Mouse (Mus musculus) liver, embryonic 15.5 days (tissue): ENCODE measurements around the gene Nkd1. TPM values are rescaled to one million over a fixed set of nuclear protein-coding genes. Genes with fewer than 3 reads are reported as not detected.
A peak's percentile ranks its signal among the peaks of the same experiment; 100 is the strongest.

Source experiments
- ATAC-seq: fragments of 200-750 bp; cut with Nextera tagmentation; 2 replicates; pipeline ENCODE4 v1.8.0; 2017; ENCODE audit warnings: moderate number of reproducible peaks, mild to moderate bottlenecking, moderate library complexity; ENCODE audit not compliant: insufficient read depth
- H3K27ac ChIP-seq: fragments of 300-500 bp; sonication (generic); replicated peaks from 2 replicates; pipeline ENCODE4 v1.5.1; 2015; ENCODE audit warnings: mild to moderate bottlenecking, inconsistent platforms
- H3K27me3 ChIP-seq: fragments of 300-500 bp; sonication (generic); 2 replicates; pipeline ENCODE4 v1.6.1; 2015; ENCODE audit warnings: mild to moderate bottlenecking, inconsistent platforms
- H3K36me3 ChIP-seq: fragments of 300-500 bp; sonication (generic); replicated peaks from 2 replicates; pipeline ENCODE4 v1.6.1; 2015; ENCODE audit warnings: moderate library complexity, mild to moderate bottlenecking, inconsistent platforms
- H3K4me1 ChIP-seq: fragments of 300-500 bp; sonication (generic); replicated peaks from 2 replicates; pipeline ENCODE4 v1.6.1; 2015; ENCODE audit warnings: inconsistent platforms
- H3K4me2 ChIP-seq: fragments of 300-500 bp; sonication (generic); 2 replicates; pipeline ENCODE4 v1.6.1; 2015; ENCODE audit warnings: moderate library complexity, mild to moderate bottlenecking, inconsistent platforms
- H3K4me3 ChIP-seq: fragments of 300-500 bp; sonication (generic); replicated peaks from 2 replicates; pipeline ENCODE4 v1.5.1; 2015; ENCODE audit warnings: mild to moderate bottlenecking, inconsistent platforms
- H3K9ac ChIP-seq: fragments of 300-500 bp; sonication (generic); 2 replicates; pipeline ENCODE4 v1.6.1; 2015; ENCODE audit warnings: moderate library complexity, mild to moderate bottlenecking, inconsistent platforms
- H3K9me3 ChIP-seq: fragments of 300-500 bp; sonication (generic); replicated peaks from 2 replicates; pipeline ENCODE4 v1.6.1; 2016; ENCODE audit warnings: inconsistent platforms
- WGBS: fragments of 180-500 bp; shearing (Covaris S2); methylation state at CpG from one replicate; pipeline ENCODE4 v1.1.7; 2015; ENCODE audit warnings: mixed read lengths; ENCODE audit not compliant: insufficient replicate concordance; 5-methylcytosine and 5-hydroxymethylcytosine counted together
- polyA plus RNA-seq: library from polyadenylated mRNA; unstranded; fragments of >200 nt; fragmentation: Nextera tagmentation; extraction: Ambion mirVana; gene quantifications from 2 replicates; pipeline ENCODE4 v1.2.1, GENCODE M21; 2015

Gene Nkd1
- polyA plus RNA-seq, 1 experiment from 2014 or later, result 1.8 TPM

DNA sequence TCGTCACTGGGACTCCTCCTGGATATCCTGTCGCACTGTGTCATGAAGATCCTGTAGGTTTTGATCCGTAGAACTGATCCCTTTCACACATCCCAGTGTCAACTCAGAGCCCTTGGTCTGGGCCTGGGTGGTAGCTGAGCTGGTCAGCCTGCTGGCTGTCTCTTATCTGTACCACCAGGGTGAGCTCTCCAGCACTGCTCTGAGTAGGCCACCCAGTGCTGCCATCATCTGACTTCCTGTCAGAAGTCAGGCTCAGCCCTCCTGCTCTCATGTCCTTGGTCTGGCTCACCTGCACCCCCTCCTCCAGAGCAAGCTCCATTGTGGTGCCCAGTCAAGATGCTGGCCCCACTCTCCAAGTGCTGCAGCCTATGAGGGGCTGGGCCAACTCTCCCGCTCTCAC is 18.8 kb downstream of the Nkd1 start:
- Histone ChIP-seq H3K27me3 (no peaks in the 10 kb centered on the region), H3K4me3 (no peak overlapping the region), H3K4me2 (no peak overlapping the region), H3K4me1 (no peaks in the 10 kb centered on the region), H3K9ac (no peak overlapping the region), H3K36me3 (no peaks in the 10 kb centered on the region), H3K27ac (no peak overlapping the region), H3K9me3 (no peaks in the 10 kb centered on the region)
- WGBS, result 55% methylated on average over 4 of the region's 4 CpGs
- ATAC-seq, result no peak

- Histone ChIP-seq H3K4me1 (no peaks in the 10 kb centered on the region), H3K27ac (no peak overlapping the region), H3K4me2 (no peak overlapping the region), H3K9ac (no peak overlapping the region), H3K36me3 (no peaks in the 10 kb centered on the region), H3K9me3 (no peaks in the 10 kb centered on the region), H3K4me3 (no peak overlapping the region), H3K27me3 (no peaks in the 10 kb centered on the region)
- 75% methylated on average over 9 of the region's 9 CpGs for WGBS
- no peak for ATAC-seq
Observed at GRCm38 (mm10) chr8:88542596-88543213, 21.6 kb downstream of the Nkd1 start.

DNA sequence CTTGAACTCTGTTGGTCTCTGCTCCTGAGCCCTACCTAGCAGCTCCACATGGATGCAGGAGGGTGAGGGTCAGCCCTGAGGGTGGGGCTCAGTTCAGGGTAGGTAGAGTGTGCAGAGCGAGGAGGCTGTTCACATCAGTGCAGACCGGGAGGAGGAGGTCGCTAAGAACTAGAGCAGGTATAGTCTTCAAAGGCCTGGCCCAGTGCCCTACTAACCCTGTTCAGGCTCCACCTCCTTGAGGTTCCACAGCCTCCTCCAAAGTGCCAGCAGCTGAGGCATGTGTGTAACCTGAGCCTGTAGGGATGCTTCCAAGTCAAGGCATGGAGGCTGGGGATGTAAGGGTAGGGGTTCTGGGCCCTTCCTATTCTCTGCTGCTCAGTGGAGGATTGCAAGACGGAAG is 23.5 kb downstream of the Nkd1 start:
- Histone ChIP-seq H3K4me2 (no peak overlapping the region), H3K9me3 (no peaks in the 10 kb centered on the region), H3K9ac (no peak overlapping the region), H3K27me3 (no peaks in the 10 kb centered on the region), H3K4me3 (no peak overlapping the region), H3K4me1 (no peaks in the 10 kb centered on the region), H3K36me3 (no peaks in the 10 kb centered on the region), H3K27ac (no peak overlapping the region)
- WGBS, result 72% methylated on average over 4 of the region's 4 CpGs
- ATAC-seq, result no peak

DNA sequence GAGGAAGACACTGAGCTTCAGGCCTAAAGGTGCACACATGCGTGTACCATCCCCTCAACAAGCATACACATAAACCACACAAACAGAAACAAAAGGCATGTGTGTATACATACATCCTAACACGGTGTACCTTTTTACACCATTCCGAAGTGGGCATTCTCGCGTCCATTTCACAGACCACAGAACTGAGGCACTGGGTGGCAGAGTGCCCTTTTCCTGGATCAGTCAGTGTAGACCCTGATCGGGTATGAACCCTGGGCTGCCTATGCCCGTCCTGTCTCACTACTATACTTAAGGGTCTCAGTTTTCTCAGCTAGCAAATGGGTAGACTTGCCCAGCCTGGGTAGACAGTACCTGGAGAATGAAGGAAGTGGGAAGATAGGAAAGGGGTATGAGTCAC is 24.3 kb downstream of the Nkd1 start:
- Histone ChIP-seq H3K27ac (no peak overlapping the region), H3K4me2 (no peak overlapping the region), H3K4me1 (no peaks in the 10 kb centered on the region), H3K9me3 (no peaks in the 10 kb centered on the region), H3K9ac (no peak overlapping the region), H3K4me3 (no peak overlapping the region), H3K36me3 (no peaks in the 10 kb centered on the region), H3K27me3 (no peaks in the 10 kb centered on the region)
- no peak for ATAC-seq
- WGBS, result 76% methylated on average over 7 of the region's 7 CpGs

- no peak overlapping the region for H3K4me3 ChIP-seq
- no peak overlapping the region for H3K4me2 ChIP-seq
- H3K36me3 ChIP-seq, result no peaks in the 10 kb centered on the region
- H3K9ac ChIP-seq, result no peak overlapping the region
- no peaks in the 10 kb centered on the region for H3K4me1 ChIP-seq
- H3K27me3 ChIP-seq, result no peaks in the 10 kb centered on the region
- 76% methylated on average over 18 of the region's 18 CpGs for WGBS
- H3K27ac ChIP-seq, result no peak overlapping the region
- H3K9me3 ChIP-seq, result no peaks in the 10 kb centered on the region
- ATAC-seq, result no peak
Observed at GRCm38 (mm10) chr8:88546032-88546732, 25.0 kb downstream of the Nkd1 start.

GRCm38 (mm10) chr8:88555669-88556068 is 34.5 kb downstream of the Nkd1 start:
- no peaks in the 10 kb centered on the region for H3K27me3 ChIP-seq
- no peak overlapping the region for H3K27ac ChIP-seq
- H3K9ac ChIP-seq, result no peak overlapping the region
- ATAC-seq, result peak; percentile 40; the same call in 1 of the 2 replicates
- no peaks in the 10 kb centered on the region for H3K9me3 ChIP-seq
- no peaks in the 10 kb centered on the region for H3K36me3 ChIP-seq
- WGBS, result 61% methylated on average over 4 of the region's 4 CpGs
- H3K4me1 ChIP-seq, result no peaks in the 10 kb centered on the region
- no peak overlapping the region for H3K4me3 ChIP-seq
- no peak overlapping the region for H3K4me2 ChIP-seq

DNA sequence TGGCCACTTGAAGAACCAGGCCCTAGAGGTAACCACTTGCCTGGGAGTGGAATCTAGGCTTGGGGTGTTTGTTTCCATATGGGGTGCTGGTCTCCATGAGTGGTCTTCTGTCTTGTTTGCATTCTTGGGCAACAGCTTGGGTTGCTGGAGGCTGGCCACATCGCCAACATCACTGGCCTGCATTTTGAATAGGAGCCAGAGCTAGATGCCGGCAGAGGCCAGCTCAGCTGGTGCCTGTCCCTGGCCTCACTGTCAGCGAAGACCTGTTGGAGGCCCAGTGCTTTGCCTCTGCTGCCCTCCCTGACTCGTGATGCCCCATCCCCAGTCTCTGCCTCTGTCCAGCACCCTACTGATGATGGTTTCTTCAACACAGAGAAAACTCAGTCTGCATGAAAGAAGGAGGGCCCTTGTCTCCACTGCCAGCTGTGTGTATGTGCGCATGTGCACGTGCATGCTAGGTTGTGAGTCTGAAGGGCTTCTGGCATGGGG is 38.9 kb downstream of the Nkd1 start:
- WGBS, result 63% methylated on average over 6 of the region's 6 CpGs
- no peak overlapping the region for H3K27ac ChIP-seq

GRCm38 (mm10) chr8:88561402-88561801 is 40.2 kb downstream of the Nkd1 start:
- Histone ChIP-seq H3K4me1 (no peaks in the 10 kb centered on the region), H3K27me3 (no peaks in the 10 kb centered on the region), H3K9me3 (no peaks in the 10 kb centered on the region), H3K27ac (no peak overlapping the region), H3K36me3 (no peaks in the 10 kb centered on the region), H3K4me2 (no peak overlapping the region), H3K9ac (no peak overlapping the region), H3K4me3 (no peak overlapping the region)
- no peak for ATAC-seq
- WGBS, result 59% methylated on average over 3 of the region's 3 CpGs

More for the DNA sequence above, 38.9 kb downstream of the Nkd1 start:
- Histone ChIP-seq H3K4me2 (no peak overlapping the region), H3K36me3 (no peaks in the 10 kb centered on the region), H3K9ac (no peak overlapping the region), H3K4me1 (no peaks in the 10 kb centered on the region), H3K9me3 (no peaks in the 10 kb centered on the region), H3K4me3 (no peak overlapping the region), H3K27me3 (no peaks in the 10 kb centered on the region)
- no peak for ATAC-seq

DNA sequence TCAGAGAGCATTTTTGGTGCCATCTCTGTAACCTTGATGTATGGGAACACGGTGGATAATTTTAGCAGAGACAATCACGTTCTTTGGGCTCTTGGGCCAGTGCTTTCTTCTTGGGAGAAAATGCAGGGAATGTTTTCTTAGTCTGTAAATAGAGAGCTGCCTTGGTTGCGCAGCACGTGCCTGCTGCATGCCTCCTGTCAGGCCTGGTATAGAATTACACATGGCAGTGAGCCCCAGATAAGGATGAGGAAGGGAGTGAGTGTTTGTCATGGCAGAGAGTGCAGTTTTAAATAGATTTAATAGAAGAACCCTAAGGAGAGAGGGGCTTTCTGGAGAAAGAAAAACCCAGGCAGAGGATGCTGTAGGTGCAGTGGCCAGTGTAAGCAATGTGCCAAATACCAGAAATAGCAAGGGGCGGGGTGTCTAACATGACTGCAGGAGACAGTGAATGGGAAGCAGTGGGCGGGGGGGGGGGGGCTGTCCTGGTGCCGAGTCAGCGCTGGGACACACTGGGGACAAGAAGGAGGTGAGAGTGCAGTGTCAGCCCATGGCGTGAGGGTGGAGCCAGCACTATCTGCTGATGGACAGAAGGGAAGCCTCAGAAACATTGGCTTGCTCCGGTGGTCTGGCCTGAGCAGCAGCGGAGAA is 43.2 kb downstream of the Nkd1 start:
- Histone ChIP-seq H3K36me3 (no peaks in the 10 kb centered on the region), H3K27me3 (0 out of 2 replicates have a peak, but pooled peaks cover 3% of the 10 kb centered on the region), H3K4me3 (no peak overlapping the region), H3K4me2 (no peak overlapping the region), H3K27ac (no peak overlapping the region), H3K9me3 (no peaks in the 10 kb centered on the region), H3K9ac (no peak overlapping the region), H3K4me1 (0 out of 2 replicates have a peak, but pooled peaks cover 5% of the 10 kb centered on the region)
- 28% methylated on average over 10 of the region's 11 CpGs for WGBS
- no peak for ATAC-seq

DNA sequence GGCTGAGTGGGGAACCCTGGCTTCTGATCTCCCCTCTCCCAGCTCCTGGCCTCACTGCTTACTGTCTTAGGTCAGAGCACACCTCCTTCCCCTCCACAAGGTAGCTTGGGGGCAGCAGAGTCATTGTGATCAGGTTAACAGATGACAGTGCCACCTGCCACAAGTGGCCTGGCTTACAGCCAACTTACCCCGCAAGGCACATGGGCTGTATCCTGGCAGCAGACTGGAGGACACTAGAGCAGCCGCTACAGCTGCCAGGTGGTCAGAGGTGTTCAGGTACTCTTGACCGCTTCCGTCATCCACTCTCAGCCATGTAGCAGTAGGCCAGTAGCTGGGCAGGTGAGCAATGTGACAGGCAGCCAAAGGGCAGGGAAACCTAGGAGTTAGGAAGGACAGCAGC is 45.0 kb downstream of the Nkd1 start:
- WGBS, result 69% methylated on average over 4 of the region's 4 CpGs
- Histone ChIP-seq H3K9ac (no peak overlapping the region), H3K27ac (no peak overlapping the region), H3K27me3 (0 out of 2 replicates have a peak, but pooled peaks cover 3% of the 10 kb centered on the region), H3K4me2 (no peak overlapping the region), H3K4me1 (0 out of 2 replicates have a peak, but pooled peaks cover 11% of the 10 kb centered on the region), H3K4me3 (no peak overlapping the region), H3K36me3 (no peaks in the 10 kb centered on the region), H3K9me3 (no peaks in the 10 kb centered on the region)
- ATAC-seq, result no peak
